In genomic region chr19:9899780-9900146, GRCm38 (mm10) we compare ENCODE assay signal across 8 mouse cellular contexts. TPM values are rescaled to one million over a fixed set of nuclear protein-coding genes. Genes with fewer than 3 reads are reported as not detected.
DNase-seq lines count a peak whose midpoint lies in the region; ATAC-seq and TF ChIP-seq lines count a peak whose summit lies in the region.

No protein-coding gene starts in this region.

- peak overlapping the region; percentile 70 for H3K4me3 ChIP-seq in lung, embryonic 15.5 days
- H3K4me3 ChIP-seq in limb, embryonic 13.5 days: peak overlapping the region; percentile 89
- peak overlapping the region; percentile 62 for H3K4me3 ChIP-seq in small intestine, adult 2 months (ENCODE audit: low read depth, low read length)

- H3K27ac ChIP-seq in lung, embryonic 15.5 days: peak overlapping the region; percentile 89
- H3K27ac ChIP-seq in limb, embryonic 13.5 days: peak overlapping the region; percentile 63; the same call in 1 of the 2 replicates
- peak overlapping the region; percentile 94 for H3K27ac ChIP-seq in small intestine, adult 2 months (ENCODE audit: insufficient read depth, low read depth, low read length)

- no peak for TF ChIP-seq POLR2A in small intestine, adult 2 months (IDR thresholded peaks at IDR 0.05; ENCODE audit: low read depth, low read length)

- peaks cover 11% of the 10 kb centered on the region for H3K36me3 ChIP-seq in lung, embryonic 15.5 days
- H3K36me3 ChIP-seq in limb, embryonic 13.5 days: peaks cover 11% of the 10 kb centered on the region
- no peaks in the 10 kb centered on the region for H3K36me3 ChIP-seq in small intestine, adult 2 months (ENCODE audit: control insufficient read depth, insufficient read depth, low read length)

- peaks cover 31% of the 10 kb centered on the region for H3K4me1 ChIP-seq in lung, embryonic 15.5 days
- peaks cover 31% of the 10 kb centered on the region for H3K4me1 ChIP-seq in limb, embryonic 13.5 days
- peaks cover 11% of the 10 kb centered on the region; the same call in 1 of the 2 replicates for H3K4me1 ChIP-seq in small intestine, adult 2 months (ENCODE audit: control insufficient read depth, insufficient read depth, insufficient read length, low read length)

- peak overlapping the region; percentile 56 for H3K4me2 ChIP-seq in lung, embryonic 15.5 days
- H3K4me2 ChIP-seq in limb, embryonic 13.5 days (replicated peaks): peak overlapping the region; percentile 59

- no peak for TF ChIP-seq CTCF in small intestine, adult 2 months (IDR thresholded peaks at IDR 0.05; ENCODE audit: extremely low read depth, insufficient read length, insufficient replicate concordance, low read depth, low read length)

- 6% methylated on average over 10 of the region's 10 CpGs for WGBS in lung, embryonic 15.5 days
- WGBS in limb, embryonic 13.5 days: 8% methylated on average over 10 of the region's 10 CpGs
- 8% methylated on average over 10 of the region's 10 CpGs for WGBS in small intestine, adult 2 months

- no peaks in the 10 kb centered on the region for H3K9me3 ChIP-seq in lung, embryonic 15.5 days
- no peaks in the 10 kb centered on the region for H3K9me3 ChIP-seq in limb, embryonic 13.5 days

- no peak for DNase-seq in lung, postnatal 14 days
- DNase-seq in urinary bladder, adult 2 months (ENCODE audit: low spot score): no peak
- DNase-seq in retina, postnatal 1 day: no peak
- DNase-seq in spleen, postnatal 14 days (ENCODE audit: low spot score in 2 of 2): no peak

- H3K9ac ChIP-seq in lung, embryonic 15.5 days: peak overlapping the region; percentile 26; the same call in 1 of the 2 replicates
- peak overlapping the region; percentile 60 for H3K9ac ChIP-seq in limb, embryonic 13.5 days

- H3K27me3 ChIP-seq in lung, embryonic 15.5 days: no peaks in the 10 kb centered on the region
- H3K27me3 ChIP-seq in limb, embryonic 13.5 days: no peaks in the 10 kb centered on the region
- H3K27me3 ChIP-seq in small intestine, adult 2 months (ENCODE audit: control insufficient read depth, insufficient read depth, low read length): no peaks in the 10 kb centered on the region

- peak; percentile 69 for ATAC-seq in lung, embryonic 15.5 days (ENCODE audit: borderline replicate concordance, extremely low read depth, low FRiP score, low TSS enrichment)
- peak; percentile 36 for ATAC-seq in erythroblast, adult 5-6 weeks (replicated peaks; ENCODE audit: low FRiP score, poor library complexity, severe bottlenecking)
- peak; percentile 82 for ATAC-seq in limb, embryonic 13.5 days (ENCODE audit: low FRiP score, low read depth)

RNA-seq across cellular contexts. Expression of gene Incenp, which starts 0.4 kb away (rescaled TPM):
- 131 and 132 TPM in 2 replicates for polyA plus RNA-seq in lung, embryonic 15.5 days (2015; fragmentation: Nextera tagmentation; extraction: Ambion mirVana)
- 111 and 127 TPM in 2 replicates for total RNA-seq in erythroblast, adult 5-6 weeks (2015; ENCODE audit: low replicate concordance)
- total RNA-seq in erythroblast, adult 5-6 weeks (2017; ENCODE audit: low replicate concordance): 137 and 289 TPM in 2 replicates
- 102 and 108 TPM in 2 replicates for polyA plus RNA-seq in limb, embryonic 13.5 days (2015; fragmentation: Nextera tagmentation; extraction: Ambion mirVana)
- 7.7 and 20.4 TPM in 2 replicates for polyA plus RNA-seq in small intestine, adult 2 months (2012; rRNA removed)
- polyA plus RNA-seq in urinary bladder, adult 2 months (2012; rRNA removed): 4.9 and 7.9 TPM in 2 replicates

RNA-seq across cellular contexts. Expression of gene Scgb2a2, which starts 52.4 kb away (rescaled TPM):
- polyA plus RNA-seq in lung, embryonic 15.5 days (2015; fragmentation: Nextera tagmentation; extraction: Ambion mirVana): not detected in 2 replicates
- not detected in 2 replicates for total RNA-seq in erythroblast, adult 5-6 weeks (2015; ENCODE audit: low replicate concordance)
- not detected in 2 replicates for total RNA-seq in erythroblast, adult 5-6 weeks (2017; ENCODE audit: low replicate concordance)
- not detected in 2 replicates for polyA plus RNA-seq in limb, embryonic 13.5 days (2015; fragmentation: Nextera tagmentation; extraction: Ambion mirVana)
- polyA plus RNA-seq in small intestine, adult 2 months (2012; rRNA removed): not detected in 2 replicates
- polyA plus RNA-seq in urinary bladder, adult 2 months (2012; rRNA removed): not detected in 2 replicates
